Mouse (Mus musculus) small intestine, adult 2 months (tissue): ENCODE data around the gene Tmem259.

Experiments used
- CTCF ChIP-seq: fragments of 200-500 bp; IDR thresholded peaks from 2 replicates; pipeline ENCODE4 v1.5.1; 2012; ENCODE audit warnings: low read depth, mild to moderate bottlenecking, control low read depth, inconsistent platforms, low read length, moderate library complexity, mixed read lengths; ENCODE audit not compliant: insufficient replicate concordance, insufficient read length; ENCODE audit errors: extremely low read depth
- POLR2A ChIP-seq: fragments of 200-500 bp; IDR thresholded peaks from 2 replicates; pipeline ENCODE4 v1.6.1; 2012; ENCODE audit warnings: low read depth, mild to moderate bottlenecking, control low read depth, inconsistent platforms, low read length, moderate library complexity

DNA sequence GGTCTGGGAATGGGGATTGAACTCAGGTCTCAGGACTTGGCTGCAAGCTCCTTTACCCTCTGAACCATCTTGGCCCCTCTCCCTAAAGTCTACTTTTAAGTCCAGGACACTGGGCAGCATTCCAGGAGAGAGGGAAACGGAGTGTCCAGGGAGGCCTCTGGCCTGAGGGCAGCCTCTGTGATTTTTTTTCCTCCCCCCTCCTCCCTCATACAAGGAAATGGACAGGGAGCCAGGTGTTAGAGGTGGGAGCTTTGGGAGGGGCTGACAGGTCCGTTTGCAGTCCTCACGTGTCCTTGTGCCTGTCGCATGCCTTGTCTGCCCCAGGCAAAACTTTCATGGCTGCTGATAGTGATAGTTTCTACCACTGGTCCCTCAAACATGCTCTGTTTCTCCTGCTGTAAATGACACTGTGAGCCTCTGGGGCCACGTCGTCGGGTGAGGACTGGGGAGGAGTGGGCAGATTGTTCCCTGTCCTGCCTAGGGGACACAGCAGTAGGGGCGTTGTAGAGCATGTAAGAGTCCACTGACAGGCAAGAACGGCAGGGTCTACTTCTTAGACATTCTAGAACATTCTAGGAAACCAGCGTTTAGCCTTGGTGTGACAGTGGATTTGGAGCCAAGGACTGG is 47.7 kb downstream of the Tmem259 start:
- TF ChIP-seq CTCF (no peak), POLR2A (no peak)
